Mouse (Mus musculus) lung, adult 18-20 months (tissue): Measurements from ENCODE around the gene Rnf10.
A peak's percentile ranks its signal among the peaks of the same experiment; 100 is the strongest.
"Not testable (repeated sequence)": the region's sequence is repeated elsewhere in the genome, so short reads cannot be mapped to it uniquely, and the experiment has no call there.

Experiments
- DNase-seq, 2 experiments: peaks; one replicate each; pipeline ENCODE4 v3.0.0; 2022; ENCODE audit warnings: mixed read lengths in 2 of 2

The Rnf10 gene

GRCm38 (mm10) chr5:115272812-115273548, at the start of gene Rnf10:
Gene Rnf10, minus strand, starts transcription at chr5:115272898.
- peak; percentile 98 for DNase-seq

- peak; percentile 79 to 87 for DNase-seq
Measured at GRCm38 (mm10) chr5:115319004-115319940, 46.6 kb upstream of the Rnf10 start.

- DNase-seq, result no peak
Measured at GRCm38 (mm10) chr5:115317645-115318328, 45.1 kb upstream of the Rnf10 start.

GRCm38 (mm10) chr5:115316968-115317644, 44.4 kb upstream of the Rnf10 start:
- DNase-seq, result no peak

- no peak for DNase-seq
Measured at GRCm38 (mm10) chr5:115313668-115313943, 40.9 kb upstream of the Rnf10 start.

- DNase-seq, result no peak
Measured at GRCm38 (mm10) chr5:115312816-115313667, 40.3 kb upstream of the Rnf10 start.

GRCm38 (mm10) chr5:115312354-115312753, 39.7 kb upstream of the Rnf10 start:
- DNase-seq, result no peak

- not testable (repeated sequence) for DNase-seq
Measured at GRCm38 (mm10) chr5:115302190-115302589, 29.5 kb upstream of the Rnf10 start.

- DNase-seq, result no peak
Measured at GRCm38 (mm10) chr5:115301615-115302014, 28.9 kb upstream of the Rnf10 start.

GRCm38 (mm10) chr5:115300792-115301614, 28.3 kb upstream of the Rnf10 start, which contains the start of gene Dynll1:
Gene Dynll1, minus strand, starts transcription at chr5:115300999.
- DNase-seq, result peak; percentile 99

- peak; percentile 62 to 75 for DNase-seq
Measured at GRCm38 (mm10) chr5:115300035-115300744, 27.5 kb upstream of the Rnf10 start.

- DNase-seq, result no peak
Measured at GRCm38 (mm10) chr5:115296347-115296746, 23.6 kb upstream of the Rnf10 start.

- no peak for DNase-seq
Measured at GRCm38 (mm10) chr5:115294173-115294572, 21.5 kb upstream of the Rnf10 start.

- no peak for DNase-seq
Measured at GRCm38 (mm10) chr5:115284735-115285134, 12.0 kb upstream of the Rnf10 start.

- DNase-seq, result no peak
Measured at GRCm38 (mm10) chr5:115280050-115280687, 7.5 kb upstream of the Rnf10 start.

- DNase-seq, result peak; percentile 83 to 87
Measured at GRCm38 (mm10) chr5:115279226-115280049, 6.7 kb upstream of the Rnf10 start, which contains the start of gene Coq5. Gene Coq5, plus strand, starts transcription at chr5:115279666.

- DNase-seq, result no peak
Measured at GRCm38 (mm10) chr5:115278785-115279184, 6.1 kb upstream of the Rnf10 start.

- DNase-seq, result no peak
Measured at GRCm38 (mm10) chr5:115278053-115278452, 5.4 kb upstream of the Rnf10 start.
